Mouse (Mus musculus) v-Abl transformed pro-B cells (cell line): ENCODE measurements around the gene Arhgap31.

Experiments
- in situ Hi-C, 2 experiments: fragments of 400-800 bp; cut with MboI; formaldehyde crosslinking; loops; one replicate each; pipeline ENCODE4 v1.15.1; 2025; ENCODE audit not compliant: unreplicated experiment in 2 of 2

Gene Arhgap31

DNA sequence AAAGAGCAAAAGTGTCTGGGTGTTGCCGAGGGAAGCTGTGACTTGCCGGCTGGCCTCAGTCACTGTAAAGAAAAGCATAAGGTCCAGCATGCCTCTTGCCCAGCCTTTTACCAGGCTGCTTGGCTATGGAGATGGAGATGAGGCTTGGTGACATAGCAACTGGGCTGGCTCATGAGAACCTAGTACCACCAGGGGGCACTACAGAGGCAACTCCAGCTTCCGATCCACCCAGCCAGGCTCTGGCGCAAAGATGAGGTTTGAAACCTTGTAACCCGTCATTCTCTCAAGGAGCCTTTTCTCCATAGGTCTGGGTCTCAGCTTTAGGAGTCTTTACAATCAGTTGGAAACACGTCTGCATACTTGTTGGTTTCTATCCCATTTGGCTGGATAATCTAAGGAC lies 94.0 kb downstream of the Arhgap31 start:
- in situ Hi-C loops = loop anchor here in 1 of 2 experiments (5.0 kb wide), 1 partner anchor 82 kb away; no protein-coding TSS in a partner anchor

DNA sequence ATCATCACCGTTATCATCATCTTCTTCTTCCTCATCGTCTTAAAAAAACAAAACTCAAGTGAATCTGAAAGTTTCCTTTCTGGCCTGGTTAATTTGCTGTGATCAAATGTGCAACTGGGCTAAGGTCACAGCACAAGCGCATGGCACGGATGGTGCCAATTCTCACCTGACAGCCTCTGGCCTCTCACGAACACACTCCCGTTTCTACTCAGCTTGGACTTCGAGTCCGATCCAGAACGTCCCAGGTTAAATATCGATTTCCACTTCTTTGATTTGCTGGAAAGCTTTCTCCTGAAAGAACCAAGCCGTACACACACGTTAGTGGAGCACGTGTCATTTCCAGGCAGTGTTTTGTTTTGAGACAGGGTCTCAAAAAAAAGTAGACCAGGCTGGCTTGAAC lies 95.1 kb downstream of the Arhgap31 start:
- in situ Hi-C loops = loop anchor here in 1 of 2 experiments (5.0 kb wide), 1 partner anchor 81 kb away; no protein-coding TSS in a partner anchor

DNA sequence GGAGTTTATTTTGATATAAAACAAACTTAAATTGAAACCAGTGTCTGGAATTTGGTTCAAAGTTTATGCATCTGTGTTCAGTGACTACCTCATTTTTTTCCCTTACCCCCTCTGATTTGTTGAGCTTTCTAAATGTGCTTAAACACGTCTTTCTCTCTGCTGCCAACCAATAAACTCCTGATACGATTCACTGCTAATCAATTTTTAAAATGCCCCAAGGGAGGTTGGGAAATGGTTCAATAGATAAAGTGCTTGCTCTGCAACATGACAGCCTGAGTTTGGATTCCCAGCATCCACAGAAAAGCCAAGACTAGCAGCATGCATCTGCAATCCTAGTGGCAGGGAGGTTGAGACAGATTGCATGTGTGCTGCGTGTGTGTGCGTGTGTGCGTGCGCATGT lies 99.4 kb downstream of the Arhgap31 start:
- in situ Hi-C loops = no loop called here

DNA sequence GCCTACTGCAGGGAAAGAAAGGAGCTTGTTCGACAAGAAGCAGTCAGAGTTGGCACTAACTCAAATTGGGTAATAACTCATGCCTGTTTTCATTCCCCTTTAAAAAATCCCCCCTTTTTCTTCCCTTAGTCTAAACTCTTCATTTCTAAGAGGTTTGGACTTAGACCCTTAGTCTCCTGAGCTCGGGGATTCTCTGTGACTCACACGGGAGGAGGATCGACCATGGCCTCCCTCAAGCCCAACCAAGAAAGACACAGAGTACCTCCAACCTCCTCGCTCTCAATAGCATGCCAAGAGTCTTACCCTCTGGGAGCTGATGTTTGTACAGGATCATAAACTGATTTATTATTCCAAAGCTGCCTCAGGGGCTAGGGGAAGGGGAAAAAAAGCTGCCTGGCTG lies 100.4 kb downstream of the Arhgap31 start:
- in situ Hi-C loops = no loop called here

DNA sequence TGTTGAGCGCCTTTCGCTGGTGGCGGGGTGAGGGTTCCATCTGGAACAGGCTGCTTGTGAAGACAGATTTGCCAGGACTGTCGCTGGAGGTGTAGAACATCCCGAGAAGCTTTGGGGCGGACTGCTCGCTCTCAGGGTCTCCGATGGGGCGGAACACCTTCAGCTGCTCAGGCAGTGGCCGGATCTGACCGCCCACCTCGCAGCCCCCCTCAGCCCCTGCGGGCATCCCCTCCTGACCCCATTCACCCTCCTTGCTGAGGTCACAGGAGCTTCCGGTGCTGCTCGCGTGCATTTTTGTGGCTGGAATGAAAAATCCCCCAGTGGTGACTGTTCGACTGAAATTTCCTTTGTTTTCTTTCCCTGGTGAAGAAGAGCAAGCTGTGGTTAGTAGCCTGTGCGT lies 104.0 kb downstream of the Arhgap31 start:
- in situ Hi-C loops = no loop called here

DNA sequence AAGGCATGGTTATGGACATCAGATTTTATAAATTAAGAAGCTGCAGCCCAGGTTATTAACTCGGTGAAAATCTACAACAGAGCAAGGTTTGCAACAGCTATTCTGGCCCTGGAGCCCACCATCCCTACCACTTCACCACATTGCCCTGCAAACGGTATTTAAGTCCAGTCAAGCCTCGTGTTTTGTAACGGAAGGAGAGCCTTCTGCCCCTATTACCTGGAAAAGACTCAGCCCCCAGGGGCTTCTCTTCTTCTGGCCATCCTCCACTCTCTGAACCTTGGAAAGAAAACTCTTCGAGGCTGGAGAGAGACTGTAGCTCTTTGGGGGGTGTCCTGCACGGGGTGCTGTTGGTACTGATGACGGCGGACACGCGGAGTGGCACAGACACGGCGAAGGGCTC lies 104.4 kb downstream of the Arhgap31 start:
- in situ Hi-C loops = no loop called here

DNA sequence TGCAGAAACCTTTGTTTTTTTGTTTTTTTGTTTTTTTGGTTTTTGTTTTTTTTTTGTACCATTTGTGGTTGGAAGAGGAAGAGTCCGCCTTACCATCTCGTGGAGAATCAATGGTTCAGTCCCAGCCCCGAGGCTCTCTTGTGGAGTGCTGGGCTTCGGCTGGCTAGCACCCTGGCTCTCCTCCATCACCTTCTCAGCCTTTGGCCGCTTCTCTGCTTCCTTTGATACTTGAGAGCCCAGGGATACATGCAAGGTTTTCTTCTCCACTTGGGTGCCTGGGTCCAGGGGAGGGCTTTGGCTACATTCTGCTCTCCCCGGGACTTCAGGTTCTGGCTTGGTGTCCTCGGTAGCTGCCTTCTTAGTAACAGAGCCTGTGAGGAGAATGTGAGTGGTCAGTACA lies 106.6 kb downstream of the Arhgap31 start:
- in situ Hi-C loops = no loop called here

DNA sequence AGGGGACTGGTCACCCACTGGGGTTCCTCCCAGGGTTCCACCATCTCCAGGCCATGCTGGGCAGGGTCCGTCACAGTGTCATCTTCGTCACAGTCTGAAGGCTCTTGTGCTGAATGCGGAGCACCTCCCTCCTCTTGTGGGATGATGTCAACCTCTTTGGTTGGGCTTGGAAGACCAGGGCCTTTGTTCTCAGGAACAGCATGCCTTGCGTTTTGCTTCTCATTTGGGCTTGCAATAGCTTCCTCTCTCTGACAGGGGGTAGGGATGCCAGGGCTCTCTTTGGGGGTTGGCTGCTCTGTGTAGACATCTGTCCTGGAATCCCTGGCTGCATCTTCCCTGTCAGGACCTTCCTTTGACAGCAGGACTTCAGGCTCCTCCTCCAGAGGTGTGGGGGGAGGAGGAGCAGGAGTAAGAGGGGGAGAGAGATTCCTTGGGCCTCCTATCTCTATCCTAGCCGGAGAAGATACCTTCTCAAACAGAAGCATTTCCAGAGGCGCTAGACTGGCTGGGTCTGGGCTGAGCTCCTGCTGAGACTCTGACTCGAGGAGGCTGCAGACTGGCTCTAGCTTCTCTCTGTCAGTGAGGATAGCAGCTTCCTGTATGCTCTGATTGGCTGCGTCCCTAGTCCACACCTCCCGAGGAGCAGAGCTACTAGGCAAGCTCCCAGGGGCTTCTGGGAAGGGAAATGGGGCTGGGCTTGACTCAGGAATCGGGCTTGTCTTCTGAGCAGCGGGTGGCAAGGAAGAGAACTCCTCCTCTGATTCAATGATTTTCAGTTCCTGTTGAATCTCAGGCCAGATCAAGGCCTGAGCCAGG lies 109.9 kb downstream of the Arhgap31 start:
- in situ Hi-C loops = no loop called here

DNA sequence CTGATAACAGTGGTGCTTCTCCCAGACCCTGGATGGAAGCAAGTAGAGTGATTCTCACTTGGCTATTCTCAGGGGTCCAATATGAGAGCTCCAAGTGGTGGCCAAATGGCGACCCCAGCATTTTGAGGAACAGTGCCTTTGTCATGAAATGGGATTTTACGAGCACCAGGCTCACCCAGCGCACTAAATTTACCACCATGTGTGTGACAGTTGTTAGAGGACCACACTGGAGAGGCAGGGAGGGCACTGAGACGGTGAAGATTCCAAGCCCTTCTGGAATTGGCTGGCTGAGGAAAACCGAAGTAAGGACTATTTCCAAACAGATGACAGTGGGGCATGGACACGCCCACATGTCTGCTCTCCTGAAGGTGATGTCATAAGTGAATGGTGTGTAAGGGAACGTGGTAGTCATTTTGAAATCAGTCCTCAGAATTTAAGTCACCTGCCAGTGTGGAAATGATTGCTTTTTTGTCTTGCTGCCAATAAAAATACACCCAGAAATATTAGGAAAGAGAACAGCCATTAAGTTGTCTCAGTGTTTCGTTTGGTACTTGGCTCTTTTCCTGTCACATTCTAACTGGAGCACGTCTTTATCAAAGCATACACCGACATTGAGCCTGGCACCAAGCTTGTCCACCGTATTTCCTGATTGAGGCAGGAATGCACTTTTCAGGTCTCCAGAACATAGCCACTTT lies 113.9 kb downstream of the Arhgap31 start:
- in situ Hi-C loops = no loop called here

DNA sequence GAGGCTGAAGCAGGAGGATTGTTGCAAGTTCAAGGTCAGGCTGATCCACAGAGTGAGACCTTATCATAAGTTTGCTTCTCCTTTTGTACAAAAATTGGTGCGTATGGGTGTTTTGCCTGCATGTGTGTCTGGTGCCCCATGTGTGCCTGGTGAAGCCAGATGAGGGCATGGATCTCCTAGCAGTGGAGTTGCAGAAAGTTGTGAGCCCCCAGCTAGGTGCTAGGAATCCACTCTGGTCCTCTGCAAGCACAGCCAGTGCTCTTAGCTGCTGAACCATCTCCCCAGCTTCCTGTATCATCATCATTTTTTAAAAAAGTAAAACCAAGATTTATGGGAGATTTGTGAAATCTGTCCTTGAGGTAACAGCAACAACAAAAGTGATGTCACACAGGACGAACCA lies 116.4 kb downstream of the Arhgap31 start:
- in situ Hi-C loops = no loop called here

DNA sequence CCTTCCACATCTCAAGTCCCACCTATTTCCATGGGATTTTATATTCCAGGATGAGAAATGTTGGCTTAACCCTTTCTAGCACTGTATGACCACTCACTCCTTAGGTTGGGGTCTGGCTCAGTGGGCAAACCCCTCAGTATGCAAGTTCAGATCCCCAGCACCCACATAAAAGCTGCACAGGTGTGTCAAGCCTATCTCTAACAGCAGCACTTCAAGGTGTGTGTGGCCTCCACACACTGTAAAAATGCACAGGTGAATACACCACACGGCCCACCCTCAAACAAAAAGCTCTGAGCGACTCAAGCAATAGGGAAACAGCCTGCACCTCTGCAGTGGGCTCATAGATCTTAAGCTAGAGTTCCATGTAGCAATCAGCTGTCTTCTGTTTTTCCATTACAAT lies 117.0 kb downstream of the Arhgap31 start:
- in situ Hi-C loops = no loop called here

DNA sequence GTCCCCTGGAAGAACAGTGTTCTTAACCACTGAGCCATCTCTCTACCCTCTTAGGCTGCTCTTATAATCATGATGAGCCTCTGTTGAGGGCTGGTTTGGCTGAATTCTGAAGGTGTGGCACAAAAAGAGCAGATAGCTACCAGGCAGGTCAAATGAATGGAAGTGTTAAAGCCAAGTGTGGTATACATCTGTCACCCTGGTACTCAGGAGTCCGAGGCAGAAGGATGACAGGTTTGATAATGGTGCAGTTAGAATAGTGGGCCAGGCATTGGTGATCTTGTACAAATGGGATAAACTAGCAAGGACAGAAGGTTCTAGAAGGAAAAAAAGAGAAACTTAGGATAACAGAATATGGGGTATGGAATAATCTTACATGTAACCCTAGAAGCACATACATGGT lies 118.6 kb downstream of the Arhgap31 start:
- in situ Hi-C loops = no loop called here

DNA sequence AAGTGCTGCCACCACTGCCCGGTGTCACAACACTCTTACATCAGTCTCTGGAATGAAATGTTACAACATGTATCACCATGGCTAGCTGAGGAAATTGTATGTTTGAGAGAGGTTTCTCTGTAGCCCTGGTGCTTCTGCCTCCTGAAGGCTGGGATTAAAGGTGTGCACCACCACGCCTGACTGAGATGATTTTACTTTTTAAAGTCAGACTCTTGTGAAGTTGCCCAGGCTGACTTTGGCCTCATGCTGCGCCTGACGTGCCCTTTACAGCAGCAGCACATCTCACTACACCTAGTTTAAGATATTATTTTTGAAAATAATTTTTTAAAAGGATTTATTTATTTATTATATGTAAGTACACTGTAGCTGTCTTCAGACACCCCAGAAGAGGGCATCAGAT lies 120.1 kb downstream of the Arhgap31 start:
- in situ Hi-C loops = no loop called here

DNA sequence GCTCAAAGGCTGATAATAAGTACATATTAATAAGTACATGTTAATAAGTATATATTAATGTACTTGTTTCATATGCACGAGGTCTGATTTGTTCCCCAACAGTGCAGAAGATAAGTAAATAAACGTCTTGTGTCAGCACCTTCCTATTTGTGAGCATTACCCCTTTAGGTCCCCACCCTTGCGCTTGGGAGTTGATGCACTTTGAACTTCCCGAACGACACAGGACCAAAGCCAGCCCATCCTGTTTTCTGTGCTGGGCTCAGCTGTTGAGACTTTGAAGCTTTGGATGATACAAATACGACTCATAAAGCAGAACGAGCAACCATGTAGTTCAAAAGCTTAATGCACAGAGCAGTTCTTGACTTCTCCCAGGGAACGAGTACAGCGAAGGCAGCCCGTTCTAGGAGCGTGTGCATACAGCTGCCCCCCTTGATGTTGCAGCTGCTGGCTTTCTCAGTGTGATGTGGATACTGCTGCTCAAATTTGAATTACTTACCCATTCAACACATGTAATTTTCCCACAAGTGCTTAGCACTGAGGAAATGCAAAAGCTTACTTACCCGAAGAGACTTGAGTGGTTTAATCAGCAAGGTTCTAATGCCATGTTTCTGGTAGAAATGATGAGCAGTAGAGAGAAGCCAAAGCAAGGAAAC lies 120.9 kb downstream of the Arhgap31 start:
- in situ Hi-C loops = no loop called here

DNA sequence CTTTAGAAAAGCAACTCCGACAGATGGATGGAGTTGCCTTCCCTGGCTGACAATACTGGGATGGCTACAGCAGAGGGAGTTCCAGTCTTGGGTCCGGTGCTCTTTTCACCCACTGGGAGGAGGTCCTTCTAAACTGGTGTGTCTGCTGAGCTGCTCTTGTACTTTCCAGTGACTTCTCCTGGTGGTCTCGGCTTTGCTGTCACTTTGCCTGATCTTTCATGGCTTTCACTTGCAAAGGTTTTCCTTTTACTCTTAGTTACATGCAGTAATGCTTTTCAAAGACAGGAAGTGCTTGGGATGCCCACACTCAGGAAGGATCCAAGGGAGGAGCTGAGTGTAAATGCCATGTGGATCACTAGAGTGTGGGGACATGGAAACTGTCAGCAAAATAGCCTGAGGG lies 121.6 kb downstream of the Arhgap31 start:
- in situ Hi-C loops = no loop called here

DNA sequence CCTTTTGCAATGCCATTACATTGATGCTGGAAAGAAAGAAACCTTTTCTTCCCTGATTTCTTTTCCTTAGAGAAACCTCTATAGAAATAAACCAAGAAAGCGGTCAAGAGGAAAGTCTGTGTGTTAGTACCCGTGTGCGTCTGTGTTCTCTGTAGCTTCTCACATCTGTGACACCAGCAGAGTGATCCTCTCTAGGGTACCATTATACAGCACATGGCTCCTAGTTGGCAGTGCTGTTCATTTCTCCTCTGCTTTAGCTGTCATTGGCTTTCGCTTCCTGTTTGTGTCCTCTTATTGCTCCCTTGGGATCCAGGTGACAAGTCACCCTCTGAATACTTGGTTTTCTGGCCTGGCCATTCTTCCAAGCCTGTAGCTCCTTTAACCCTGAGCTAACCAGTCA lies 125.5 kb downstream of the Arhgap31 start:
- in situ Hi-C loops = no loop called here

DNA sequence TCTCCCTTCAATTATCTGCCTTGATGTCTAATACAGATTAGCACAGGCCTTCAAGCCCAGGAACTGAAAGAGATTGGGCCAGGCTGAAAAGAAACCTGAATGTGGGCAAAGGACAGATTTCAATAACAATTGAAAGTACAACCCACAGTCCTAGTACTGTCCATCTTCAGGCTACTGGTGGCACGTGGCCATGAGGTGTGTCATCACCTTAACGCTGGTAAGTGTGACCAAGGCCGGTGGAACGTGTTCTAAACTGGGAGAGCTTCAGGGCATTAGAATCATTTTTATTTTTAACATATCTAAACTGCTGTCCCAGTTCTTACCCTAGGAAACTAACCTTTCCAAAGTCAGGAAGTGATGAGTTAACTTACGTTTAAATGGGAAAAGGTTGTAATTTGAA lies 125.9 kb downstream of the Arhgap31 start:
- in situ Hi-C loops = no loop called here

DNA sequence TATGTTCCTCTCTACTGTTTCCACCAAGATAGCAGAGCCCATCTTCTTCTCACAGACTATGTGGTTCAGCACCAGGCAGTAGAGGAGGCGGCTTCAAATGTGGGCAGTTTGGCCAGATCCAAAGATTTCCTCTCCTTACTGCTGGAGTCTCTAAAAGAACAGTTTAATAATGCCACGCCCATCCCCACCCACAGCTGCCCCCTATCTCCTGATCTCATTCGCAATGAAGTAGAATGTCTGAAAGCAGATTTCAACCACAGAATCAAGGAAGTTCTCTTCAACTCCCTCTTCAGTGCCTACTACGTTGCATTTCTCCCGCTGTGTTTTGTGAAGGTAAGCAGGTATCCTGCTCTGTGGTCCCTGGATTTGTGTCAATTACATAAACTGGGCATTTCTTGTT lies 127.9 kb downstream of the Arhgap31 start:
- in situ Hi-C loops = no loop called here

DNA sequence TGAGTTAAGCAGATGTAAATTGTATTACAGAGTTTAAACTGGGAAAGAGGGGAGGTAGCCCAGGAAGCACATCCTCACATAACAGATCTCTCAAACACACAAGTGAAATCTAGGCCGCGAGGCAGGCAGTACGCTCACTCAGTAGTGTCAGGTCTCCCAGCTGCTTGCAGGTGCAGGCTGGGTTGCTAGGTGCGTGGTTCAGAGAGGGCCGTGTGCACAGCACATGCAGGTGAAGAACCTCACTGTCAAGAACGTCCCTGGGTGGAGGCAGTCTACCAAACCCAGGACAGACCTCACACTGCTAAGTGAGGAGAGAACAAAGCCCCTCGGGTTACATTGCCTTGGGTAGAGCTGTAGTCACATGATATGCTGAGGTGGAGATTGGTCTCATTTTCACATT lies 128.3 kb downstream of the Arhgap31 start:
- in situ Hi-C loops = no loop called here

DNA sequence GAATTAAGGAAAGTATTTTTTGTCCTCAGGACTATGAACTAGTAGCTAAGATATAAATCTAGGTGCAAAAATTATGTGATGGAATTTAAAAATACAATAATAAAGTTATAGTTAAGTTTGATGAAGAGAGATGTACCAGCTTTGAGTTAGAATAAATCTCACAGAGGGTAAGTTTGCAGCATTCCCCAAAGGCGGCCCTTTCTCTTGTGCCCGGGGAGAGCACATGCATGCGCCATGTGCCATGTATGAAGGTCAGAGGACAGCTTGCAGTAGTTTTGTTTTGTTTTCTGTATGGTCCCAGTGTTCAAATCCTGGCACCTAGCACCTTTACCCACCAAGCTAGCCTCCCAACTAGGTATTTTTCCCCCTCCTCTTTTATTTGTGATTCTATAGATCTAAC lies 141.6 kb downstream of the Arhgap31 start:
- in situ Hi-C loops = no loop called here

DNA sequence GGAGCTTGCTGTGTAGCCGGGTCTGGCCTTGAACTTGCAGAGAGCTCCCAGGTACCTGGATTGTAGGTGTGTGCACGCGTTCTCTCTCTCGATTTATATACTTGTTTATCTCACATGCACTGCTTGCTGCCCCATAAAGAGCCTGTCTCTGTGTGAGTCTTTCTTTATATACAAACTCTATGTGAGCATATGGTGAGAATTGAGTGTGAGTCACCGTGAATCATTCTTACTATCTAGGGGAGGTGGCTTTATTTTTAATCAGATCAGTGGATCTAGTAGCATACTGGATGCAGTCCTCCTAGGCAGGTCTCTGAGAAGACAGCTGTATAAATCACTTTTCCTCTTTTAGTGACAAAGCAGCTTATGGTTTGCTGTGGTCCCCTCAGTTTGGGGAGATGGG lies 144.9 kb downstream of the Arhgap31 start:
- in situ Hi-C loops = no loop called here

DNA sequence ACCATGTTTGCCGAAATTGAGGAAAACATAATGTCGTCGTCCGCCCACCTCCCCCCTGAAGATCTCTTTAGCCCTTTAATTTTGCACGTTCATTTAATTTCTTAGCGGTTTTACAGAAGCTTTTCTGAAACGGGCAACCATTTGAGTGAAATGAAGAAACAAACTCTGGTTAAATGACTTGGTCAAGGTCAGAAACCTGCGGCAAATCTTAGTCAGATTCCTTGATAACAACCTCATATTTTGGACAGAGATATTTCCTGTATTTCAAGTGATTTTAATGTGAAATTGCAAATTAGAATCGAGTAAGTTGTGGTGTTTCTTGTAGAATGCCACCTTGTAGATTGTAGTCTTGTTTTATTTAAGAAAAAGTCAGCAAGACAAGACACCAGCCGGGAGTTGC lies 149.6 kb downstream of the Arhgap31 start:
- in situ Hi-C loops = no loop called here
